Mouse (Mus musculus) lung, postnatal 0 days (tissue): ENCODE results near the gene Hydin. TPM values are rescaled to one million over a fixed set of nuclear protein-coding genes. Genes with fewer than 3 reads are reported as not detected.
"Not testable (repeated sequence)": the region's sequence is repeated elsewhere in the genome, so short reads cannot be mapped to it uniquely, and the experiment has no call there.

Experiments
- ATAC-seq: fragments of 200-750 bp; cut with Nextera tagmentation; 2 replicates; pipeline ENCODE4 v1.8.0; 2017; ENCODE audit warnings: moderate library complexity
- DNase-seq: peaks from one replicate; pipeline ENCODE4 v3.0.0-alpha.2; 2016; ENCODE audit warnings: low spot score
- H3K27ac ChIP-seq: fragments of 300-500 bp; sonication (generic); 2 replicates; pipeline ENCODE4 v1.5.1; 2014; ENCODE audit warnings: antibody characterized with exemption, mild to moderate bottlenecking, low read length, mixed read lengths
- H3K27me3 ChIP-seq: fragments of 300-500 bp; sonication (generic); replicated peaks from 2 replicates; pipeline ENCODE4 v1.6.1; 2014; ENCODE audit warnings: low read length, mixed read lengths; ENCODE audit not compliant: insufficient read depth
- H3K36me3 ChIP-seq: fragments of 300-500 bp; sonication (generic); 2 replicates; pipeline ENCODE4 v1.6.1; 2014; ENCODE audit warnings: low read length, mixed read lengths; ENCODE audit not compliant: insufficient read depth
- H3K4me1 ChIP-seq: fragments of 300-500 bp; sonication (generic); 2 replicates; pipeline ENCODE4 v1.6.1; 2014; ENCODE audit warnings: antibody characterized with exemption, low read depth, low read length, mixed read lengths; ENCODE audit not compliant: insufficient read depth
- H3K4me2 ChIP-seq: fragments of 300-500 bp; sonication (generic); replicated peaks from 2 replicates; pipeline ENCODE4 v1.6.1; 2014; ENCODE audit warnings: low read depth, mild to moderate bottlenecking, low read length, moderate library complexity, mixed read lengths
- H3K4me3 ChIP-seq: fragments of 300-500 bp; sonication (generic); 2 replicates; pipeline ENCODE4 v1.5.1; 2014; ENCODE audit warnings: low read depth, low read length
- H3K9ac ChIP-seq: fragments of 300-500 bp; sonication (generic); replicated peaks from 2 replicates; pipeline ENCODE4 v1.6.1; 2014; ENCODE audit warnings: low read depth, mild to moderate bottlenecking
- H3K9me3 ChIP-seq: fragments of 300-500 bp; sonication (generic); 2 replicates; pipeline ENCODE4 v1.6.1; 2016; ENCODE audit warnings: low read length, mixed read lengths
- CTCF ChIP-seq: IDR thresholded peaks from 2 replicates; pipeline ENCODE4 v1.5.1; 2016; ENCODE audit warnings: antibody characterized with exemption, mild to moderate bottlenecking
- EP300 ChIP-seq: IDR thresholded peaks from 2 replicates; pipeline ENCODE4 v1.6.1; 2016; ENCODE audit warnings: antibody characterized with exemption, mild to moderate bottlenecking, control low read depth
- WGBS: fragments of 180-500 bp; shearing (Covaris S2); extraction: QIAGEN DNeasy Blood & Tissue Kit; methylation state at CpG from one replicate; pipeline ENCODE4 v1.1.7; 2014; 5-methylcytosine and 5-hydroxymethylcytosine counted together
- polyA plus RNA-seq: library from polyadenylated mRNA; unstranded; fragments of >200 nt; fragmentation: Nextera tagmentation; extraction: Ambion mirVana; gene quantifications from 2 replicates; pipeline ENCODE4 v1.2.1, GENCODE M21; 2015

Hydin gene
- polyA plus RNA-seq, 1 experiment from 2014 or later: 0.97 TPM

- ATAC-seq (no peak), DNase-seq (peak; percentile 8)
- Histone ChIP-seq H3K27me3 (no peaks in the 10 kb centered on the region), H3K9ac (no peak overlapping the region), H3K4me2 (no peak overlapping the region), H3K4me1 (0 out of 2 replicates have a peak, but pooled peaks cover 2% of the 10 kb centered on the region), H3K4me3 (no peak overlapping the region), H3K27ac (no peak overlapping the region), H3K9me3 (no peaks in the 10 kb centered on the region), H3K36me3 (no peaks in the 10 kb centered on the region)
- 26% methylated on average over 15 of the region's 15 CpGs for WGBS
- no peak for TF ChIP-seq EP300
- no peak for TF ChIP-seq CTCF
Measured at GRCm38 (mm10) chr8:110525229-110525628, 258.5 kb downstream of the Hydin start.

- Histone ChIP-seq H3K27ac (no peak overlapping the region), H3K27me3 (no peaks in the 10 kb centered on the region), H3K4me3 (no peak overlapping the region), H3K9me3 (no peaks in the 10 kb centered on the region), H3K4me2 (no peak overlapping the region), H3K36me3 (no peaks in the 10 kb centered on the region), H3K4me1 (0 out of 2 replicates have a peak, but pooled peaks cover 2% of the 10 kb centered on the region), H3K9ac (no peak overlapping the region)
- DNase-seq (no peak), ATAC-seq (no peak)
- 32% methylated on average over 8 of the region's 8 CpGs for WGBS
- TF ChIP-seq CTCF (no peak), EP300 (no peak)
Measured at GRCm38 (mm10) chr8:110530008-110530762, 263.4 kb downstream of the Hydin start.

GRCm38 (mm10) chr8:110533781-110534180 is 267.0 kb downstream of the Hydin start:
- no peak overlapping the region for H3K9ac ChIP-seq
- H3K27ac ChIP-seq: no peak overlapping the region
- H3K27me3 ChIP-seq: no peaks in the 10 kb centered on the region
- no peaks in the 10 kb centered on the region for H3K36me3 ChIP-seq
- DNase-seq (no peak), ATAC-seq (no peak)
- H3K9me3 ChIP-seq: no peaks in the 10 kb centered on the region
- no peak overlapping the region for H3K4me2 ChIP-seq
- 80% methylated on average over 6 of the region's 6 CpGs for WGBS
- H3K4me3 ChIP-seq: no peak overlapping the region
- no peak for TF ChIP-seq CTCF
- TF ChIP-seq EP300: no peak
- no peaks in the 10 kb centered on the region for H3K4me1 ChIP-seq

- Histone ChIP-seq H3K36me3 (no peaks in the 10 kb centered on the region), H3K4me3 (no peak overlapping the region), H3K27me3 (no peaks in the 10 kb centered on the region), H3K4me2 (no peak overlapping the region), H3K9me3 (no peaks in the 10 kb centered on the region), H3K27ac (no peak overlapping the region), H3K9ac (no peak overlapping the region), H3K4me1 (no peaks in the 10 kb centered on the region)
- ATAC-seq (no peak), DNase-seq (no peak)
- 78% methylated on average over 4 of the region's 4 CpGs for WGBS
- no peak for TF ChIP-seq CTCF
- no peak for TF ChIP-seq EP300
Measured at GRCm38 (mm10) chr8:110537849-110538248, 271.1 kb downstream of the Hydin start.

- H3K4me2 ChIP-seq: no peak overlapping the region
- no peaks in the 10 kb centered on the region for H3K36me3 ChIP-seq
- 73% methylated on average over 1 of the region's 1 CpGs for WGBS
- H3K9me3 ChIP-seq: no peaks in the 10 kb centered on the region
- H3K27ac ChIP-seq: no peak overlapping the region
- no peak for ATAC-seq
- no peak overlapping the region for H3K9ac ChIP-seq
- no peaks in the 10 kb centered on the region for H3K4me1 ChIP-seq
- TF ChIP-seq EP300: no peak
- H3K4me3 ChIP-seq: no peak overlapping the region
- no peaks in the 10 kb centered on the region for H3K27me3 ChIP-seq
- DNase-seq: no peak
Measured at GRCm38 (mm10) chr8:110550343-110550742, 283.6 kb downstream of the Hydin start.

GRCm38 (mm10) chr8:110552111-110552510 is 285.3 kb downstream of the Hydin start:
- H3K9ac ChIP-seq, ATAC-seq, H3K4me2 ChIP-seq, H3K4me3 ChIP-seq, DNase-seq, H3K36me3 ChIP-seq, H3K9me3 ChIP-seq, H3K27me3 ChIP-seq, H3K27ac ChIP-seq, H3K4me1 ChIP-seq: not testable (repeated sequence)
